Mouse (Mus musculus): Measurements from ENCODE around the gene Vamp1.

GRCm38 (mm10) chr6:125166051-125166751 is 49.1 kb upstream of the Vamp1 start, which contains the start of gene Gapdh:
- no peak for TF ChIP-seq CTCF (conservative IDR thresholded peaks at IDR 0.05; ENCODE audit: insufficient read depth, insufficient read length, low read depth, low read length)
- TF ChIP-seq POLR2A (IDR thresholded peaks at IDR 0.05; ENCODE audit: low read depth, low read length), result no peak
